Mouse (Mus musculus) cerebellum, adult 8-10 months (tissue): Measurements from ENCODE around the gene Akip1.
A peak's percentile ranks its signal among the peaks of the same experiment; 100 is the strongest.

Source experiments
- DNase-seq: peaks from one replicate; pipeline ENCODE4 v3.0.0; 2022

Gene Akip1

DNA sequence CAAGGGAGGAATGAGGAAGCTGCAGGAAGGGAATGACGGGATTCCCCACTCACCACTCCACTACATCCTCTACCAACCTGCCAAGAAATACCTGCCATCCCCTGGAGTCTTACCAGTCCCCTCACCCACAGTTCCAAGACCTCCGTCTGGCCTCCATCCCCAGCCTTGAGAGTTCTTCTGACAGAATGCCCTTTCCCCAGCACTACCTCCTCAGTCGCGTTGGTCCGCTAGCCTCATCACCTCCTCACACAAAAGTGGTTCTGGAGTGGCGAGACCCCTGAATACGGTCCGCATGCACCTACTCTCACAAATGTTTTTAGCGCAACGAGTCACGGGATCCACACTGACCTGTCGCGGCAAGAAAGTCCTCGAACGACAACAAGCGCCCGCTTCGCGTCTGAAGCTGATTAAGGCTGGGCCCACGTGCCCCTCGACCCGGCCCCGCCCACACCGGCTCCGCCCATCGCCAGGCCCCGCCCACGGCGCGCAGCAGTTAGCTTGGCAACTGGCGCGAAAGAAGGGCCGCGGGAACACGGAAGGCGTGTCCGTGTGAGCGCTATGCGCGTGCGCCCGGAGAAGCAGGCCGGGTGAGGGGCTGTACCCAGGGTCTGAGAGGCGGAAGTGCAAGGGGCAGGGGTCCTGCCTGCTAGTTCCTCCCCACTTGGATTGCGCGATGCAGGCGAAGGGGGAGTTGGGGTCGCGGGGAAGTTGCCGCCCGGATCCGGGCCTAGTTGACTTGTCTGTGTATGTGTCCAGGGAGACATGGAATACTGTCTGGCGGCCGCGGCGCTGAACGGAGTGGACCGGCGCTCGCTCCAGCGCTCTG is at the start of gene Akip1, which contains the start of gene St5:
Akip1 (plus strand) TSS at position 501 of the 826 bp plus-strand sequence.
St5 (minus strand) TSS at position 416 of the 826 bp plus-strand sequence.
- DNase-seq: peak; percentile 85

- DNase-seq: no peak
These were observed 48.6 kb upstream of the Akip1 start for GRCm38 (mm10) chr7:109654871-109655270.

GRCm38 (mm10) chr7:109657884-109658283 is 45.6 kb upstream of the Akip1 start:
- no peak for DNase-seq

- DNase-seq: no peak
These were observed 44.2 kb upstream of the Akip1 start for GRCm38 (mm10) chr7:109659278-109659677.

GRCm38 (mm10) chr7:109662626-109663025 is 40.9 kb upstream of the Akip1 start:
- no peak for DNase-seq

- DNase-seq: no peak
These were observed 36.8 kb upstream of the Akip1 start for GRCm38 (mm10) chr7:109666664-109667063.

GRCm38 (mm10) chr7:109669426-109670170 is 33.9 kb upstream of the Akip1 start:
- no peak for DNase-seq

- DNase-seq: peak; percentile 47
These were observed 31.7 kb upstream of the Akip1 start for GRCm38 (mm10) chr7:109671581-109672471.

DNA sequence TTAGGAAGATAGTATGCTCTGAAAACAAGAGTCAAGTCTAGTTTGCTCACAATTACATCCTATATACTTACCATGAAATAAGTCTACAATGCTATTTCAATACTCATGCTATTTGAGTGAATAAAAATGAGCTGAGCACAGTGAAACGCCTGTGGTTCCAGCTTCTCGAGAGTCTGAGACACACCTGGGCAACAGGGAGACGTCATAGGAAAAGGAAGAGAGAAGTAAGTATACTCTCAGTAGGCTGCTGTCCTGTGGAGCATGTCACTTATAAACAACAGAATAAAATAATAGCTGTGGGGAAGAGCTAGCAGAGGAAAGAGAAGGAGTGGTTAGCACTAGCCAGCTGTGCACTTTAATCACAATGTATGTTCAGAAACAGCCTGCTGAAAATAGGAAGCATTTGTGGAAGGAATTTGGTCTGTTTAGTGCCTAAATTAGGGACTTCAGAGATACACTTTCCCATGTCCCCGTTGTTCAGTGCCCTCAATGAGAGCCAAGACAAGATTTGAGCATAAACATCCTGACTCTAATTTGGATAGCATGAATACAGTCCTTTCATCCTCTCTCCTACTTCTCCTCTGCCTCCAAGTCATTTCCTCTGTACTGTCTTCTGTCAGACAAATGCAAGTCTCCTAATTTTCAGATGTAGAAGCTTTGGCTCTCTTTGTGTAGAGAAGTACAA is 28.4 kb upstream of the Akip1 start:
- no peak for DNase-seq

DNA sequence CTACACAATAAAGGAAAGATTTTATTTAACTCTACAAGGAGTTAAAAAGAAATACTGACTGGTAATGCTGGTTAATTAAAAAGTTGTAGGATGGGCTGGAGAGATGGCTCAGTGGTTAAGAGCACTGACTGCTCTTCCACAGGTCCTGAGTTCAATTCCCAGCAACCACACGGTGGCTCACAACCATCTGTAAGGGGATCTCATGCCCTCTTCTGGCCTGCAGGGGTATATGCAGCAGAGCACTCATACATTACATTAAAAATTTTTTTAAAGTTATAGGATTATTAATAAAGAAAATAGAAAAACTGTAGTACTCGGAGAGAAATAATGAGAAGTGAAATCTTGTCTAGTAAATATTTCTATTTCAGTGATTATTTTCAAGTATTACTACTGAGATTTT is 23.2 kb upstream of the Akip1 start:
- DNase-seq: no peak

DNA sequence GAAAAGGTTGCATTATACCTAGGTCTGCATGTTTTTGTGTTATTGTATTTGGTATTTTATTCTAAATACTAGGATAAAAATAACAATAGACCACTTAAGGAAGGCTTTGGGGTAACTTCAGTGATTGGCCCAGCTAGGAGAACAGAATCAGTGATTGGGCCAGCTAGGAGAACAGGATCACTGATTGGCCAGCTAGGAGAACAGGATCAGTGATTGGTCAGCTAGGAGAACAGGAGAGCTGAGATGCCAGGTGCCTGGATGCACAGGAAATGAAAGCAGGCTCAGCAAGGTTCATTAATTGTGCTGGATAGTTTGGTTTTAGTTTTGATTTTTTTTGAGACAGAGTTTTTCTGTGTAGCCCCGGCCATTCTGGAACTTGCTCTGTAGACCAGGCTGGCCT is 22.6 kb upstream of the Akip1 start:
- DNase-seq: no peak

DNA sequence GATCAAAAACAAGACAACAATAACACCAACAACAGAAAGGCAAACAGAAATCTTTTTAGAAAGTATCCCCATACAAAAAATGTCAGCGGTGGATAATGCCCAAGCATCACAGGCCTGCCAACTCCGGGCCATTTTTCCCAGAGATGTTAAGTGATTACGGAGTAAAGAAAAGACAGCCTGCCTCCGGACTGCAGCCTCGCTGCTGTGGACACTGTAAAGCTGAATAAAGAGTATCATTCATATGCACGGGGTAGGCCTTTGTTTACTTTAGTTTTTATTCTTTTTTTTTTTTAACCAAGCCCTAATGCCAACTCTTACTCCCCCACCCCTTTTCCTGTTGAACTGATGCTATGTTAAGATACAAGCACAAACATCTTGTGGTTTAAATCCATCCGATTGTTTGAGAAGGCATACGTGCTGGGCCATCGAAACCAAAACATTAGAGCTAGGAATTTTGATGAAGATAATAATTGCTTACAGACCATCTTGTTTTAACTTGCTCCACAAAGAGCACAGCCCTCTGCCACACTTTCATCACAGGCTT is 16.8 kb upstream of the Akip1 start:
- DNase-seq: no peak

DNA sequence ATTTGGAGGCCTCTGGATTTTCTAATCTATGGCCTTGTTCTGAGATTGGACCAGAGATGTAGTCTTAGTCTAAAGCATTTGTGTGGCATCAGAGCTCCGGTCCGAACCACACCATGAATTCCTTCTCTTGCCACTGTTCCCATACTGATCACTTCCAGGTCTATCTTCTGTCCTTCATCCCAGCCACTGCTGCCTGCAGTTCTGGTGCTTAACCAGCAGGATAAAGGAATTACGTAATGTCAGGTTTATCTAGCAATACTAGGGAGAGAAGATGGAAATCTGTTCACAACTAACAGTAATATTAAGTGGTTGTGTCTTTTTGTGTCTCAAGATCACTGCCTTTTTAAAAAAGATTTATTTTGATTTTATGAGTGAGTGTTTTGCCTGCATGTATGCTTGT is 13.4 kb upstream of the Akip1 start:
- no peak for DNase-seq

- DNase-seq: no peak
These were observed 12.5 kb upstream of the Akip1 start for GRCm38 (mm10) chr7:109690961-109691360.

GRCm38 (mm10) chr7:109694576-109695338 is 8.7 kb upstream of the Akip1 start:
- no peak for DNase-seq

- DNase-seq: no peak
These were observed 8.2 kb upstream of the Akip1 start for GRCm38 (mm10) chr7:109695339-109695726.

DNA sequence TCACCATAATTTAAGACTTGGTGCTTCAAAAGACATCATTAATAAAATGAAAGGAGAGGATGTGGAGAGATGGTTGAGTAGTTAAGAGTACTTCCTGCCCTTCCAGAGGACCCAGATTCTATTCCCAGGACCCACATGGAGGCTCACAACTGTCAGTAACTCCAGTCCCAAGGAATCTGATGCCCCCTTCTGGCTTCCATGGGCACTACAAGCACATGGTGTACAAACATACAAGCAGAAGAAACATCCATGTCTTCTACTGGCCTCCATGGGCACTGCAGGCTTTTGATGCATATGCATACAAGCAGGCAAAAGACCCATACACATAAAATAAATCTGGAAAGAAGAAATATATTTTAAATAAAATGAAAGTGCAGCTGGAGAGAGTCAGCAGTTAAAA is 3.3 kb upstream of the Akip1 start:
- no peak for DNase-seq

- peak; percentile 21 for DNase-seq
These were observed 769 bp upstream of the Akip1 start for GRCm38 (mm10) chr7:109702721-109703120.

- no peak for DNase-seq
These were observed 507 bp downstream of the Akip1 start for GRCm38 (mm10) chr7:109704016-109704377.

GRCm38 (mm10) chr7:109704461-109704860 is 971 bp downstream of the Akip1 start:
- DNase-seq: no peak

GRCm38 (mm10) chr7:109707023-109707785 is 3.7 kb downstream of the Akip1 start:
- peak; percentile 64 for DNase-seq
